Mouse (Mus musculus): Measurements from ENCODE around the gene Dpm3.

DNA sequence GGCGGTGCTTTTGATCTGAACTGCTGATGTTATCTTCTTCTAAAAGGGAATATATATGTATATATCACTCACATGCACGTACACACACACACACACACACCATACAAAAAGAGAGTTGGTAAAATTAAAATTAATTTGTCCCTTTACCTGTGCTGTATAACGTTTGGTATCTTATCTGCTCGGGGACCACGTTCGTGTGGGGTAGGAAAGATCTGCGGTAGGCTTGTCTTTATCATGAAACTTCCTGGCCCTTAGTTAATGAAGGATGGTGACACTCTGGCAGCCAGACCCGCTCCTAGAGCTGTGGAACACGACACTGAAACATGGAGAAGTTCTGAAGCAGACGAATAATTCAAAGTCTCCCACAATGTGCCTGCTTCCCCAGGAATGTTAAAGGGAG is 32.7 kb downstream of the Dpm3 start:
- TF ChIP-seq CTCF (IDR thresholded peaks at IDR 0.05; ENCODE audit: control insufficient read depth, insufficient read depth, insufficient read length) (no peak), USF1 (IDR thresholded peaks at IDR 0.05; ENCODE audit: low read depth) (no peak), MAX (IDR thresholded peaks at IDR 0.05) (no peak), CEBPB (IDR thresholded peaks at IDR 0.05; ENCODE audit: low read depth) (no peak), MYOG (IDR thresholded peaks at IDR 0.05; ENCODE audit: control insufficient read depth, extremely low read depth, insufficient read length) (no peak), MYOD1 (IDR thresholded peaks at IDR 0.05; ENCODE audit: control insufficient read depth, insufficient read length, low read depth) (no peak), FOSL1 (IDR thresholded peaks at IDR 0.05; ENCODE audit: insufficient read depth, low read length, poor library complexity, severe bottlenecking) (no peak)
